38 mouse cellular contexts compared by ENCODE assay signal in genomic region chr11:80882229-80882810, GRCm38 (mm10). TPM values are rescaled to one million over a fixed set of nuclear protein-coding genes. Genes with fewer than 3 reads are reported as not detected.
DNase-seq lines count a peak whose midpoint lies in the region; ATAC-seq and TF ChIP-seq lines count a peak whose summit lies in the region.
"Had no signal": no experiment of that assay in that cellular context is flagged by ENCODE, and none has a peak within 500 bp of the region (broad histone marks: within the 10 kb centered on the region; RNA-seq: fewer than 3 reads in every experiment).

No protein-coding gene starts in this region.

- no peaks in the 10 kb centered on the region for H3K9me3 ChIP-seq in hindbrain, postnatal 0 days (ENCODE audit: low read length)
- H3K9me3 ChIP-seq in hindbrain, embryonic 10.5 days, result no peaks in the 10 kb centered on the region
- H3K9me3 ChIP-seq: embryonic facial prominence, embryonic 10.5 days; embryonic facial prominence, embryonic 15.5 days; forebrain, embryonic 12.5 days; heart, embryonic 12.5 days; limb, embryonic 12.5 days; liver, embryonic 15.5 days; midbrain, embryonic 15.5 days had no signal

- no peak overlapping the region for H3K4me2 ChIP-seq in hindbrain, postnatal 0 days (ENCODE audit: low read depth, low read length)
- H3K4me2 ChIP-seq: embryonic facial prominence, embryonic 15.5 days; forebrain, embryonic 12.5 days; heart, embryonic 12.5 days; hindbrain, embryonic 14.5 days; limb, embryonic 12.5 days; liver, embryonic 15.5 days; lung, embryonic 14.5 days; midbrain, embryonic 15.5 days had no signal

- H3K4me1 ChIP-seq in hindbrain, postnatal 0 days (ENCODE audit: insufficient read depth, low read length), result 0 out of 2 replicates have a peak, but pooled peaks cover 3% of the 10 kb centered on the region
- peaks cover 2% of the 10 kb centered on the region for H3K4me1 ChIP-seq in hindbrain, embryonic 10.5 days (replicated peaks)
- H3K4me1 ChIP-seq: forebrain, embryonic 12.5 days; limb, embryonic 12.5 days; liver, embryonic 15.5 days; midbrain, embryonic 15.5 days had no signal

- intact Hi-C loops in left cerebral cortex, postnatal 36 days (cut with DNase I), result no loop called here

- TF ChIP-seq CTCF in hindbrain, postnatal 0 days (IDR thresholded peaks at IDR 0.05; ENCODE audit: low read depth), result no peak

- no peaks in the 10 kb centered on the region; the same call in 1 of the 2 replicates for H3K36me3 ChIP-seq in hindbrain, postnatal 0 days (ENCODE audit: insufficient read depth, low read length)
- H3K36me3 ChIP-seq in hindbrain, embryonic 10.5 days, result no peaks in the 10 kb centered on the region
- H3K36me3 ChIP-seq: embryonic facial prominence, embryonic 10.5 days; embryonic facial prominence, embryonic 15.5 days; forebrain, embryonic 12.5 days; heart, embryonic 12.5 days; limb, embryonic 12.5 days; liver, embryonic 15.5 days; midbrain, embryonic 15.5 days had no signal

- 76% methylated on average over 7 of the region's 7 CpGs for WGBS in hindbrain, postnatal 0 days
- WGBS in hindbrain, embryonic 10.5 days, result 91% methylated on average over 7 of the region's 7 CpGs

- peak; percentile 84 to 85 for DNase-seq in cerebellum, postnatal 10 days
- no peak for DNase-seq in cerebellum, adult 9-10 months
- DNase-seq in hindbrain, postnatal 0 days (ENCODE audit: low spot score), result peak; percentile 57
- DNase-seq in hindbrain, embryonic 10.5 days (ENCODE audit: low spot score), result no peak
- peak; percentile 24 to 54 for DNase-seq in left cerebral cortex, postnatal 36 days (ENCODE audit: low spot score in 2 of 2)
- DNase-seq in left cerebral cortex, adult 11 months (ENCODE audit: low spot score), result no peak
- DNase-seq in brain, adult 2 months (ENCODE audit: low read depth, low spot score), result peak; percentile 70
- DNase-seq in adrenal gland, postnatal 4 days (ENCODE audit: low spot score in 2 of 2), result no peak
- DNase-seq: adrenal gland, postnatal 25 days; forebrain, postnatal 0 days; gastrocnemius, adult 2 months; gastrocnemius, postnatal 36 days; heart, adult 2 months; heart, postnatal 4 days; kidney, adult 18-20 months; lung, embryonic 14.5 days; lung, postnatal 14 days; right cerebral cortex, postnatal 4 days; thymus, adult 18-20 months; thymus, postnatal 25 days had no signal

- peak; percentile 40; the same call in 1 of the 2 replicates for ATAC-seq in hindbrain, postnatal 0 days
- ATAC-seq: forebrain, postnatal 0 days; inflammation-experienced regulatory T-cells, adult 6 months; midbrain, embryonic 15.5 days had no signal

- H3K27me3 ChIP-seq in hindbrain, postnatal 0 days (ENCODE audit: insufficient read depth, low read length), result no peaks in the 10 kb centered on the region
- H3K27me3 ChIP-seq in hindbrain, embryonic 10.5 days (ENCODE audit: insufficient read depth, poor library complexity, severe bottlenecking), result peaks cover 6% of the 10 kb centered on the region; the same call in 1 of the 2 replicates
- H3K27me3 ChIP-seq: embryonic facial prominence, embryonic 15.5 days; limb, embryonic 12.5 days; midbrain, embryonic 15.5 days had no signal

- H3K4me3 ChIP-seq in hindbrain, postnatal 0 days (ENCODE audit: low read length), result no peak overlapping the region
- H3K4me3 ChIP-seq in hindbrain, embryonic 10.5 days, result no peak overlapping the region
- H3K4me3 ChIP-seq: embryonic facial prominence, embryonic 10.5 days; embryonic facial prominence, embryonic 15.5 days; forebrain, embryonic 12.5 days; gastrocnemius, adult 2 months; heart, adult 2 months; heart, embryonic 12.5 days; limb, embryonic 12.5 days; liver, embryonic 15.5 days; midbrain, embryonic 15.5 days had no signal

- H3K9ac ChIP-seq in hindbrain, postnatal 0 days (replicated peaks; ENCODE audit: low read length), result no peak overlapping the region
- H3K9ac ChIP-seq: embryonic facial prominence, embryonic 15.5 days; forebrain, embryonic 12.5 days; forebrain, postnatal 0 days; heart, embryonic 12.5 days; hindbrain, embryonic 14.5 days; limb, embryonic 12.5 days; liver, embryonic 15.5 days; lung, embryonic 14.5 days; midbrain, embryonic 15.5 days had no signal

- H3K27ac ChIP-seq in hindbrain, postnatal 0 days, result no peak overlapping the region
- no peak overlapping the region for H3K27ac ChIP-seq in hindbrain, embryonic 10.5 days
- H3K27ac ChIP-seq: embryonic facial prominence, embryonic 10.5 days; embryonic facial prominence, embryonic 15.5 days; forebrain, embryonic 12.5 days; gastrocnemius, adult 2 months; heart, adult 2 months; hindbrain, embryonic 14.5 days; limb, embryonic 12.5 days; liver, embryonic 15.5 days; midbrain, embryonic 15.5 days; stomach, postnatal 0 days had no signal

RNA-seq across cellular contexts. Expression of gene Spaca3, which starts 24.2 kb away (rescaled TPM):
- total RNA-seq in hindbrain, postnatal 0 days (2014; rRNA removed), result not detected in 2 replicates
- not detected in 2 replicates for polyA plus RNA-seq in hindbrain, postnatal 0 days (2015; fragmentation: Nextera tagmentation; extraction: Ambion mirVana)
- not detected in 2 replicates for polyA plus RNA-seq in hindbrain, embryonic 10.5 days (2016; fragmentation: Nextera tagmentation; extraction: Ambion mirVana)
- not detected for total RNA-seq in left cerebral cortex, postnatal 36 days (2021)
- not detected for total RNA-seq in adrenal gland, postnatal 4 days (2021)
- total RNA-seq: adrenal gland, adult 18-20 months; adrenal gland, postnatal 25 days; forebrain, postnatal 0 days; gastrocnemius, adult 2 months; gastrocnemius, postnatal 36 days; heart, adult 2 months; heart, postnatal 4 days; layer of hippocampus, adult 18-20 months; layer of hippocampus, postnatal 10 days; liver, adult 2 months; MEL; neutrophil, adult 5-6 weeks had no signal
- polyA plus RNA-seq: embryonic facial prominence, embryonic 10.5 days; embryonic facial prominence, embryonic 15.5 days; forebrain, embryonic 12.5 days; forebrain, postnatal 0 days; heart, adult 2 months; heart, embryonic 12.5 days; hindbrain, embryonic 14.5 days; inflammation-experienced regulatory T-cells, adult 6 months; limb, embryonic 12.5 days; liver, adult 2 months; liver, embryonic 15.5 days; lung, embryonic 14.5 days; midbrain, embryonic 15.5 days; neural tube, embryonic 11.5 days; spleen, adult 2 months had no signal

Comparison
In these comparisons a context has a peak if more than half of its experiments do, and no peak if none do; other contexts are left out.
1. DNase-seq: peak in cerebellum, postnatal 10 days (2 of 2), hindbrain, postnatal 0 days (single experiment), left cerebral cortex, postnatal 36 days (2 of 2) and brain, adult 2 months (single experiment); none in cerebellum, adult 9-10 months (single experiment), hindbrain, embryonic 10.5 days (single experiment), left cerebral cortex, adult 11 months (single experiment) and adrenal gland, postnatal 4 days (0 of 2).